Mouse (Mus musculus) CH12.LX (cell line): ENCODE results near the gene Iqcm. TPM values are rescaled to one million over a fixed set of nuclear protein-coding genes. Genes with fewer than 3 reads are reported as not detected.

Experiments used
- DNase-seq: peaks from one replicate; pipeline ENCODE4 v3.0.0-alpha.2; 2013; ENCODE audit errors: extremely low read depth
- H3K27ac ChIP-seq: 2 replicates; pipeline ENCODE4 v1.5.1; 2012; ENCODE audit warnings: low read depth, mild to moderate bottlenecking, control low read depth, moderate library complexity; ENCODE audit not compliant: insufficient read depth
- H3K27me3 ChIP-seq: replicated peaks from 2 replicates; pipeline ENCODE3; 2012; ENCODE audit warnings: inconsistent platforms
- H3K36me3 ChIP-seq, 2 experiments: replicated peaks in 1 of 2; 2 replicates each; pipeline versions ENCODE3 to v1.6.1; 2012; ENCODE audit warnings: inconsistent platforms in 1 of 2, low read length in 1 of 2, mild to moderate bottlenecking in 1 of 2, mixed read lengths in 1 of 2, moderate library complexity in 1 of 2; ENCODE audit not compliant: control insufficient read depth in 1 of 2, insufficient read depth in 1 of 2
- H3K4me1 ChIP-seq, 2 experiments: 2 replicates each; pipeline ENCODE4 v1.6.1; 2012; ENCODE audit warnings: inconsistent platforms in 1 of 2, moderate library complexity in 1 of 2; ENCODE audit not compliant: insufficient read depth in 2 of 2, control insufficient read depth in 1 of 2
- H3K4me2 ChIP-seq: 2 replicates; pipeline ENCODE4 v1.6.1; 2012; ENCODE audit warnings: low read depth, mild to moderate bottlenecking, control low read depth; ENCODE audit not compliant: poor library complexity, insufficient read depth, severe bottlenecking
- H3K4me3 ChIP-seq, 3 experiments: fragments of 150-350 bp in 1 of 3; sonication (generic) in 1 of 3; replicated peaks in 1 of 3; 2 replicates each; pipeline versions ENCODE3 to v1.5.1; 2011 to 2012; ENCODE audit warnings: low read depth in 2 of 3, low read length in 2 of 3, mild to moderate bottlenecking in 2 of 3, moderate library complexity in 2 of 3, control low read depth in 1 of 3, improper control_type of control experiment in 1 of 3, inconsistent platforms in 1 of 3, mixed read lengths in 1 of 3; ENCODE audit not compliant: poor library complexity in 1 of 3
- H3K79me2 ChIP-seq: replicated peaks from 2 replicates; pipeline ENCODE4 v1.6.1; 2012; ENCODE audit warnings: mild to moderate bottlenecking, moderate library complexity; ENCODE audit not compliant: control insufficient read depth, poor library complexity, insufficient read depth, severe bottlenecking; ENCODE audit errors: extremely low read depth
- H3K9ac ChIP-seq: 2 replicates; pipeline ENCODE4 v1.6.1; 2012; ENCODE audit warnings: low read depth, mild to moderate bottlenecking, control low read depth, moderate library complexity; ENCODE audit not compliant: insufficient read depth
- H3K9me3 ChIP-seq: replicated peaks from 2 replicates; pipeline ENCODE3; 2012; ENCODE audit warnings: low read length, inconsistent platforms, mixed read lengths
- BHLHE40 ChIP-seq: IDR thresholded peaks from 2 replicates; pipeline ENCODE4 v1.6.1; 2011; ENCODE audit warnings: mild to moderate bottlenecking, low read depth, low read length, improper control_type of control experiment
- E2F4 ChIP-seq: IDR thresholded peaks from 2 replicates; pipeline ENCODE4 v1.6.1; 2011; ENCODE audit warnings: low read depth, low read length, improper control_type of control experiment; ENCODE audit not compliant: insufficient replicate concordance
- ETS1 ChIP-seq: conservative IDR thresholded peaks from 2 replicates; pipeline ENCODE4 v1.6.1; 2012; ENCODE audit warnings: low read depth, mild to moderate bottlenecking, inconsistent platforms, low read length, improper control_type of control experiment, moderate library complexity
- HCFC1 ChIP-seq: IDR thresholded peaks from 2 replicates; pipeline ENCODE4 v1.6.1; 2012; ENCODE audit warnings: low read depth, mild to moderate bottlenecking, inconsistent platforms, low read length, improper control_type of control experiment
- JUN ChIP-seq: IDR thresholded peaks from 2 replicates; pipeline ENCODE4 v1.6.1; 2011; ENCODE audit warnings: low read depth, mild to moderate bottlenecking, low read length, improper control_type of control experiment, moderate library complexity; ENCODE audit not compliant: insufficient read depth
- JUND ChIP-seq: conservative IDR thresholded peaks from 2 replicates; pipeline ENCODE4 v1.6.1; 2011; ENCODE audit warnings: low read depth, low read length, improper control_type of control experiment
- KAT2A ChIP-seq: IDR thresholded peaks from 2 replicates; pipeline ENCODE4 v1.6.1; 2012; ENCODE audit warnings: low read length, improper control_type of control experiment, inconsistent platforms; ENCODE audit not compliant: insufficient replicate concordance
- MAFK ChIP-seq: IDR thresholded peaks from 2 replicates; pipeline ENCODE4 v1.6.1; 2011; ENCODE audit warnings: low read length, improper control_type of control experiment; ENCODE audit not compliant: insufficient replicate concordance
- MAX ChIP-seq: IDR thresholded peaks from 2 replicates; pipeline ENCODE4 v1.6.1; 2011; ENCODE audit warnings: low read length, improper control_type of control experiment
- MXI1 ChIP-seq: IDR thresholded peaks from 2 replicates; pipeline ENCODE4 v1.6.1; 2011; ENCODE audit warnings: mild to moderate bottlenecking, low read depth, low read length, improper control_type of control experiment
- MYC ChIP-seq: IDR thresholded peaks from 2 replicates; pipeline ENCODE4 v1.6.1; 2011; ENCODE audit warnings: low read depth, mild to moderate bottlenecking, improper control_type of control experiment, low read length
- NRF1 ChIP-seq: IDR thresholded peaks from 2 replicates; pipeline ENCODE4 v1.6.1; 2014; ENCODE audit warnings: low read depth, mild to moderate bottlenecking, inconsistent platforms, low read length, improper control_type of control experiment, moderate library complexity
- POLR2AphosphoS2 ChIP-seq: IDR thresholded peaks from 2 replicates; pipeline ENCODE4 v1.6.1; 2011; ENCODE audit warnings: low read depth, low read length, improper control_type of control experiment
- RAD21 ChIP-seq: IDR thresholded peaks from 2 replicates; pipeline ENCODE4 v1.6.1; 2011; ENCODE audit warnings: low read depth, mild to moderate bottlenecking, low read length, improper control_type of control experiment, moderate library complexity
- RCOR1 ChIP-seq: conservative IDR thresholded peaks from 2 replicates; pipeline ENCODE4 v1.6.1; 2012; ENCODE audit warnings: low read depth, mild to moderate bottlenecking, inconsistent platforms, low read length, improper control_type of control experiment
- TCF12 ChIP-seq: IDR thresholded peaks from 2 replicates; pipeline ENCODE4 v1.6.1; 2014; ENCODE audit warnings: low read depth, mild to moderate bottlenecking, inconsistent platforms, low read length, improper control_type of control experiment
- UBTF ChIP-seq: IDR thresholded peaks from 2 replicates; pipeline ENCODE4 v1.6.1; 2012; ENCODE audit warnings: low read depth, mild to moderate bottlenecking, inconsistent platforms, low read length, improper control_type of control experiment, moderate library complexity
- USF2 ChIP-seq: conservative IDR thresholded peaks from 2 replicates; pipeline ENCODE4 v1.6.1; 2011; ENCODE audit warnings: low read depth, low read length, improper control_type of control experiment
- ZC3H11A ChIP-seq: IDR thresholded peaks from 2 replicates; pipeline ENCODE4 v1.6.1; 2012; ENCODE audit warnings: low read depth, mild to moderate bottlenecking, inconsistent platforms, low read length, improper control_type of control experiment
- ZKSCAN1 ChIP-seq: IDR thresholded peaks from 2 replicates; pipeline ENCODE4 v1.6.1; 2012; ENCODE audit warnings: low read depth, inconsistent platforms, low read length, improper control_type of control experiment, borderline replicate concordance
- ZMIZ1 ChIP-seq: IDR thresholded peaks from 2 replicates; pipeline ENCODE4 v1.6.1; 2012; ENCODE audit warnings: low read depth, mild to moderate bottlenecking, inconsistent platforms, low read length, improper control_type of control experiment
- ZNF384 ChIP-seq: IDR thresholded peaks from 2 replicates; pipeline ENCODE4 v1.6.1; 2012; ENCODE audit warnings: low read depth, low read length, improper control_type of control experiment, inconsistent platforms
- dilution Hi-C: fragments of 300-500 bp; cut with MboI; formaldehyde crosslinking; loops from 2 replicates; pipeline ENCODE4 v1.14.3; 2020; ENCODE audit warnings: low sequenced_read_pairs; ENCODE audit not compliant: extremely low pct_unique_long_range_greater_than_20kb, extremely low pct_ligation_motif_present
- in situ Hi-C: fragments of 300-500 bp; cut with MboI; formaldehyde crosslinking; loops from 3 replicates; pipeline ENCODE4 v1.14.3; 2019; ENCODE audit warnings: low sequenced_read_pairs, low pct_ligation_motif_present, low pct_unique_long_range_greater_than_20kb, mixed read lengths
- polyA plus RNA-seq: library from polyadenylated mRNA; unstranded; fragments of >175 nt; gene quantifications from 2 replicates; pipeline ENCODE4 v1.2.1, GENCODE M21; 2012; ENCODE audit warnings: low read depth; ENCODE audit not compliant: insufficient read length
- total RNA-seq, 2 experiments: library from RNA; depleted of rRNA; stranded (reverse); fragments of 300-350 nt in 1 of 2; fragments of >200 nt in 1 of 2; gene quantifications; 2 replicates each; pipeline ENCODE4 v1.2.3; 2012 to 2014

Gene Iqcm
- total and polyA plus RNA-seq, 3 experiments, result not detected

GRCm38 (mm10) chr8:75956016-75956415 is 507.5 kb downstream of the Iqcm start:
- Histone ChIP-seq H3K9me3 (peaks cover 12% of the 10 kb centered on the region), H3K27me3 (no peaks in the 10 kb centered on the region), H3K79me2 (no peaks in the 10 kb centered on the region), H3K4me3 (no peak overlapping the region), H3K27ac (no peak overlapping the region), H3K4me2 (no peak overlapping the region), H3K36me3 (no peaks in the 10 kb centered on the region), H3K4me1 (no peaks in the 10 kb centered on the region), H3K9ac (no peak overlapping the region)
- TF ChIP-seq E2F4, result no peak
- no peak for TF ChIP-seq KAT2A
- TF ChIP-seq MYC, result no peak
- TF ChIP-seq RAD21, result no peak
- no peak for TF ChIP-seq RCOR1
- TF ChIP-seq BHLHE40, result no peak
- dilution Hi-C loops, result no loop called here
- in situ Hi-C loops, result no loop called here
- no peak for DNase-seq

- H3K4me2 ChIP-seq, result no peak overlapping the region
- H3K4me3 ChIP-seq, result no peak overlapping the region
- H3K4me1 ChIP-seq, result no peaks in the 10 kb centered on the region
- dilution Hi-C loops, result no loop called here
- TF ChIP-seq ZKSCAN1 (no peak), MXI1 (no peak), MAX (no peak), ZNF384 (no peak), JUND (no peak), NRF1 (no peak), E2F4 (no peak), POLR2AphosphoS2 (no peak), ZMIZ1 (no peak), ETS1 (no peak), TCF12 (no peak), USF2 (no peak), MAFK (no peak), BHLHE40 (no peak), UBTF (no peak), JUN (no peak), HCFC1 (no peak), ZC3H11A (no peak)
- TF ChIP-seq, all 38 proteins: peak for 0
- no peak for DNase-seq
- H3K36me3 ChIP-seq, result no peaks in the 10 kb centered on the region
- no peaks in the 10 kb centered on the region for H3K79me2 ChIP-seq
- H3K9me3 ChIP-seq, result peaks cover 26% of the 10 kb centered on the region
- H3K27ac ChIP-seq, result no peak overlapping the region
- in situ Hi-C loops, result no loop called here
- H3K27me3 ChIP-seq, result no peaks in the 10 kb centered on the region
- no peak overlapping the region for H3K9ac ChIP-seq
These were observed 570.0 kb downstream of the Iqcm start for GRCm38 (mm10) chr8:76018501-76018900.

Other genes starting within 250 kb of the Iqcm start
- not detected in 2 replicates for gene Rasd2, start 234.8 kb upstream of the Iqcm start, total RNA-seq (2012; rRNA removed)
- gene Rasd2, start 234.8 kb upstream of the Iqcm start, total RNA-seq (2014; rRNA removed), result not detected in 2 replicates
- not detected in 2 replicates for gene Rasd2, start 234.8 kb upstream of the Iqcm start, polyA plus RNA-seq
- gene Gm10358, start 42.1 kb upstream of the Iqcm start, total RNA-seq (2012; rRNA removed), result 0.25 and 0.42 TPM in 2 replicates
- 1.5 and 2.1 TPM in 2 replicates for gene Gm10358, start 42.1 kb upstream of the Iqcm start, total RNA-seq (2014; rRNA removed)
- 0.65 and 0.71 TPM in 2 replicates for gene Gm10358, start 42.1 kb upstream of the Iqcm start, polyA plus RNA-seq